Mouse (Mus musculus): ENCODE results near the gene Ankrd13b. TPM values are rescaled to one million over a fixed set of nuclear protein-coding genes. Genes with fewer than 3 reads are reported as not detected.

Ankrd13b gene
- total and polyA plus RNA-seq, 2 experiments, result 0.37 to 8.0 TPM

GRCm38 (mm10) chr11:77501971-77502370, 12.5 kb upstream of the Ankrd13b start:
- Histone ChIP-seq H3K79me2 (ENCODE audit: control insufficient read depth, insufficient read depth, low read length) (peaks cover 6% of the 10 kb centered on the region; the same call in 1 of the 2 replicates), H3K4me3 (ENCODE audit: insufficient read depth, low read depth, low read length) (no peak overlapping the region), H3K9ac (ENCODE audit: low read depth, low read length) (no peak overlapping the region), H3K36me3 (ENCODE audit: control insufficient read depth, insufficient read depth, low read length) (no peaks in the 10 kb centered on the region), H3K4me1 (ENCODE audit: control insufficient read depth, insufficient read depth, low read length) (no peaks in the 10 kb centered on the region), H3K27me3 (ENCODE audit: control insufficient read depth, insufficient read depth, low read length) (no peaks in the 10 kb centered on the region), H3K27ac (replicated peaks; ENCODE audit: insufficient read depth, low read depth, low read length) (no peak overlapping the region)
- 91% methylated on average over 4 of the region's 4 CpGs for WGBS
- no peak for DNase-seq (ENCODE audit: extremely low read depth, low read depth, low spot score)
- TF ChIP-seq CTCF (IDR thresholded peaks at IDR 0.05; ENCODE audit: low read depth, low read length) (no peak), POLR2A (IDR thresholded peaks at IDR 0.05; ENCODE audit: extremely low read depth, insufficient read depth, low read length) (no peak)

- Histone ChIP-seq H3K4me3 (ENCODE audit: insufficient read depth, low read depth, low read length) (no peak overlapping the region), H3K79me2 (ENCODE audit: control insufficient read depth, insufficient read depth, low read length) (peaks cover 7% of the 10 kb centered on the region; the same call in 1 of the 2 replicates), H3K9ac (ENCODE audit: low read depth, low read length) (no peak overlapping the region), H3K27me3 (ENCODE audit: control insufficient read depth, insufficient read depth, low read length) (no peaks in the 10 kb centered on the region), H3K4me1 (ENCODE audit: control insufficient read depth, insufficient read depth, low read length) (no peaks in the 10 kb centered on the region), H3K27ac (replicated peaks; ENCODE audit: insufficient read depth, low read depth, low read length) (no peak overlapping the region), H3K36me3 (ENCODE audit: control insufficient read depth, insufficient read depth, low read length) (no peaks in the 10 kb centered on the region)
- TF ChIP-seq CTCF (IDR thresholded peaks at IDR 0.05; ENCODE audit: low read depth, low read length) (peak; percentile 91), POLR2A (IDR thresholded peaks at IDR 0.05; ENCODE audit: extremely low read depth, insufficient read depth, low read length) (no peak)
- 22% methylated on average over 5 of the region's 5 CpGs for WGBS
- DNase-seq (ENCODE audit: extremely low read depth, low read depth, low spot score), result peak; percentile 63
Measured at GRCm38 (mm10) chr11:77501392-77501791, 11.9 kb upstream of the Ankrd13b start.

- DNase-seq (ENCODE audit: extremely low read depth, low read depth, low spot score), result no peak
- no peak overlapping the region for H3K27ac ChIP-seq (replicated peaks; ENCODE audit: insufficient read depth, low read depth, low read length)
- H3K36me3 ChIP-seq (ENCODE audit: control insufficient read depth, insufficient read depth, low read length), result no peaks in the 10 kb centered on the region
- peaks cover 1% of the 10 kb centered on the region; the same call in 1 of the 2 replicates for H3K4me1 ChIP-seq (ENCODE audit: control insufficient read depth, insufficient read depth, low read length)
- peaks cover 9% of the 10 kb centered on the region; the same call in 1 of the 2 replicates for H3K79me2 ChIP-seq (ENCODE audit: control insufficient read depth, insufficient read depth, low read length)
- TF ChIP-seq POLR2A (IDR thresholded peaks at IDR 0.05; ENCODE audit: extremely low read depth, insufficient read depth, low read length), result no peak
- TF ChIP-seq CTCF (IDR thresholded peaks at IDR 0.05; ENCODE audit: low read depth, low read length), result no peak
- no peak overlapping the region for H3K9ac ChIP-seq (ENCODE audit: low read depth, low read length)
- H3K27me3 ChIP-seq (ENCODE audit: control insufficient read depth, insufficient read depth, low read length), result no peaks in the 10 kb centered on the region
- WGBS, result 87% methylated on average over 17 of the region's 17 CpGs
- H3K4me3 ChIP-seq (ENCODE audit: insufficient read depth, low read depth, low read length), result no peak overlapping the region
Measured at GRCm38 (mm10) chr11:77500361-77501325, 11.2 kb upstream of the Ankrd13b start.

- no peak for DNase-seq (ENCODE audit: extremely low read depth, low read depth, low spot score)
- no peaks in the 10 kb centered on the region for H3K36me3 ChIP-seq (ENCODE audit: control insufficient read depth, insufficient read depth, low read length)
- H3K4me1 ChIP-seq (ENCODE audit: control insufficient read depth, insufficient read depth, low read length), result peaks cover 5% of the 10 kb centered on the region
- TF ChIP-seq CTCF (IDR thresholded peaks at IDR 0.05; ENCODE audit: low read depth, low read length), result no peak
- no peak for TF ChIP-seq POLR2A (IDR thresholded peaks at IDR 0.05; ENCODE audit: extremely low read depth, insufficient read depth, low read length)
- H3K27ac ChIP-seq (replicated peaks; ENCODE audit: insufficient read depth, low read depth, low read length), result no peak overlapping the region
- H3K27me3 ChIP-seq (ENCODE audit: control insufficient read depth, insufficient read depth, low read length), result no peaks in the 10 kb centered on the region
- H3K9ac ChIP-seq (ENCODE audit: low read depth, low read length), result no peak overlapping the region
- peaks cover 11% of the 10 kb centered on the region; the same call in 1 of the 2 replicates for H3K79me2 ChIP-seq (ENCODE audit: control insufficient read depth, insufficient read depth, low read length)
- H3K4me3 ChIP-seq (ENCODE audit: insufficient read depth, low read depth, low read length), result no peak overlapping the region
- 89% methylated on average over 7 of the region's 7 CpGs for WGBS
Measured at GRCm38 (mm10) chr11:77499354-77499753, 9.9 kb upstream of the Ankrd13b start.

- Histone ChIP-seq H3K79me2 (ENCODE audit: control insufficient read depth, insufficient read depth, low read length) (peaks cover 11% of the 10 kb centered on the region), H3K4me3 (ENCODE audit: insufficient read depth, low read depth, low read length) (no peak overlapping the region), H3K4me1 (ENCODE audit: control insufficient read depth, insufficient read depth, low read length) (peaks cover 7% of the 10 kb centered on the region), H3K27me3 (ENCODE audit: control insufficient read depth, insufficient read depth, low read length) (no peaks in the 10 kb centered on the region), H3K9ac (ENCODE audit: low read depth, low read length) (no peak overlapping the region), H3K36me3 (ENCODE audit: control insufficient read depth, insufficient read depth, low read length) (no peaks in the 10 kb centered on the region), H3K27ac (replicated peaks; ENCODE audit: insufficient read depth, low read depth, low read length) (0 out of 2 replicates have a peak overlapping the region, but pooled peaks have one; percentile 23)
- TF ChIP-seq CTCF (IDR thresholded peaks at IDR 0.05; ENCODE audit: low read depth, low read length) (no peak), POLR2A (IDR thresholded peaks at IDR 0.05; ENCODE audit: extremely low read depth, insufficient read depth, low read length) (no peak)
- 82% methylated on average over 12 of the region's 12 CpGs for WGBS
- DNase-seq (ENCODE audit: extremely low read depth, low read depth, low spot score), result no peak
Measured at GRCm38 (mm10) chr11:77498261-77499139, 9.0 kb upstream of the Ankrd13b start.

Measured in liver, adult 2 months (tissue).